Mouse (Mus musculus): ENCODE measurements around the gene Ech1. TPM values are rescaled to one million over a fixed set of nuclear protein-coding genes. Genes with fewer than 3 reads are reported as not detected.

Ech1 gene
- total RNA-seq, 2 experiments from 2014 or later: 198 to 334 TPM

GRCm38 (mm10) chr7:28877155-28877554 is 52.1 kb downstream of the Ech1 start:
- no peak for DNase-seq
- intact Hi-C loops (cut with DNase I; ENCODE audit: low total_unique reads): no loop called here

- no peak for DNase-seq
Observed at GRCm38 (mm10) chr7:28877856-28878255, 52.8 kb downstream of the Ech1 start.

GRCm38 (mm10) chr7:28879606-28880005 is 54.6 kb downstream of the Ech1 start:
- no peak for DNase-seq
- intact Hi-C loops (cut with DNase I; ENCODE audit: low total_unique reads): no loop called here

More at GRCm38 (mm10) chr7:28877856-28878255, 52.8 kb downstream of the Ech1 start:
- intact Hi-C loops (cut with DNase I; ENCODE audit: low total_unique reads): no loop called here

GRCm38 (mm10) chr7:28880554-28880953 is 55.5 kb downstream of the Ech1 start:
- intact Hi-C loops (cut with DNase I; ENCODE audit: low total_unique reads): no loop called here
- no peak for DNase-seq

- no peak for DNase-seq
- intact Hi-C loops (cut with DNase I; ENCODE audit: low total_unique reads): no loop called here
Observed at GRCm38 (mm10) chr7:28881199-28881598, 56.2 kb downstream of the Ech1 start, which contains the start of gene Capn12. Capn12 (plus strand) TSS chr7:28881422.

Other genes with a start within 250 kb of the Ech1 start
- 10 to 100 TPM; 15.7 to 18.5 TPM for gene Samd4b, start 227.1 kb upstream of the Ech1 start, total RNA-seq (2021)
- gene Pak4, start 227.0 kb upstream of the Ech1 start, total RNA-seq (2021): 1 to 10 TPM; 2.9 to 4.6 TPM
- not detected for gene Acp7, start 193.9 kb upstream of the Ech1 start, total RNA-seq (2021)
- gene Fbxo27, start 132.4 kb upstream of the Ech1 start, total RNA-seq (2021): 1 to 10 TPM in 1 of 2 experiments, under 1 TPM in 1; 0.82 to 1.4 TPM
- gene Fbxo17, start 108.4 kb upstream of the Ech1 start, total RNA-seq (2021): 1 to 10 TPM; 5.6 to 7.3 TPM
- gene Mrps12, start 83.4 kb upstream of the Ech1 start, total RNA-seq (2021): 10 to 100 TPM; 43.7 to 48.0 TPM
- gene Sars2, start 83.2 kb upstream of the Ech1 start, total RNA-seq (2021): 10 to 100 TPM; 19.0 TPM
- not detected for gene Ccer2, start 69.0 kb upstream of the Ech1 start, total RNA-seq (2021)
- 10 to 100 TPM; 77.2 to 77.5 TPM for gene Sirt2, start 58.5 kb upstream of the Ech1 start, total RNA-seq (2021)
- gene Nfkbib, start 57.7 kb upstream of the Ech1 start, total RNA-seq (2021): 10 to 100 TPM; 21.2 to 21.3 TPM
- 1 to 10 TPM in 1 of 2 experiments, under 1 TPM in 1; 0.80 to 1.3 TPM for gene Rinl, start 36.2 kb upstream of the Ech1 start, total RNA-seq (2021)
- gene Hnrnpl, start 16.7 kb upstream of the Ech1 start, total RNA-seq (2021): 100 to 1,000 TPM; 158 to 189 TPM
- gene Lgals4, start 8.6 kb downstream of the Ech1 start, total RNA-seq (2021): 1 to 10 TPM; 2.0 to 4.4 TPM
- gene Lgals7, start 38.6 kb downstream of the Ech1 start, total RNA-seq (2021): not detected
- under 1 TPM; 0.10 to 0.13 TPM for gene Capn12, start 56.2 kb downstream of the Ech1 start, total RNA-seq (2021)
- 10 to 100 TPM; 68.1 to 85.9 TPM for gene Actn4, start 137.1 kb downstream of the Ech1 start, total RNA-seq (2021)
- 100 to 1,000 TPM; 142 to 147 TPM for gene Eif3k, start 156.6 kb downstream of the Ech1 start, total RNA-seq (2021)
- 1 to 10 TPM in 1 of 2 experiments, under 1 TPM in 1; 0.71 to 1.2 TPM for gene Map4k1, start 156.8 kb downstream of the Ech1 start, total RNA-seq (2021)

All from gastrocnemius, postnatal 14 days (tissue).